Mouse (Mus musculus) left cerebral cortex, adult 11 months (tissue): ENCODE measurements around the gene Myh7.
"Not testable (repeated sequence)": the region's sequence is repeated elsewhere in the genome, so short reads cannot be mapped to it uniquely, and the experiment has no call there.

Source experiments
- DNase-seq: peaks from one replicate; pipeline ENCODE4 v3.0.0; 2022; ENCODE audit warnings: low spot score

The Myh7 gene

GRCm38 (mm10) chr14:54967874-54968273 lies 26.6 kb downstream of the Myh7 start:
- no peak for DNase-seq

GRCm38 (mm10) chr14:54966320-54966977 lies 28.0 kb downstream of the Myh7 start, which contains the start of gene Myh6:
Gene Myh6, minus strand, starts transcription at chr14:54966927.
- no peak for DNase-seq

GRCm38 (mm10) chr14:54965631-54966030 lies 28.8 kb downstream of the Myh7 start:
- DNase-seq = no peak

- no peak for DNase-seq
Measured at GRCm38 (mm10) chr14:54965044-54965443, 29.4 kb downstream of the Myh7 start.

GRCm38 (mm10) chr14:54963727-54964126 lies 30.7 kb downstream of the Myh7 start:
- DNase-seq = no peak

GRCm38 (mm10) chr14:54962714-54963113 lies 31.7 kb downstream of the Myh7 start:
- no peak for DNase-seq

- DNase-seq = no peak
Measured at GRCm38 (mm10) chr14:54961487-54961886, 32.9 kb downstream of the Myh7 start.

GRCm38 (mm10) chr14:54960769-54961168 lies 33.7 kb downstream of the Myh7 start:
- no peak for DNase-seq

- DNase-seq = not testable (repeated sequence)
Measured at GRCm38 (mm10) chr14:54959853-54960613, 34.4 kb downstream of the Myh7 start.

GRCm38 (mm10) chr14:54959197-54959596 lies 35.2 kb downstream of the Myh7 start:
- DNase-seq = no peak

- no peak for DNase-seq
Measured at GRCm38 (mm10) chr14:54958503-54958902, 35.9 kb downstream of the Myh7 start.

- no peak for DNase-seq
Measured at GRCm38 (mm10) chr14:54956533-54956932, 37.9 kb downstream of the Myh7 start.

- no peak for DNase-seq
Measured at GRCm38 (mm10) chr14:54955481-54955880, 38.9 kb downstream of the Myh7 start.

- no peak for DNase-seq
Measured at GRCm38 (mm10) chr14:54954474-54954873, 40.0 kb downstream of the Myh7 start.

GRCm38 (mm10) chr14:54953664-54954206 lies 40.7 kb downstream of the Myh7 start:
- DNase-seq = no peak

- no peak for DNase-seq
Measured at GRCm38 (mm10) chr14:54951587-54951986, 42.8 kb downstream of the Myh7 start.

- no peak for DNase-seq
Measured at GRCm38 (mm10) chr14:54950493-54950892, 43.9 kb downstream of the Myh7 start.

- no peak for DNase-seq
Measured at GRCm38 (mm10) chr14:54948781-54949180, 45.6 kb downstream of the Myh7 start.

- not testable (repeated sequence) for DNase-seq
Measured at GRCm38 (mm10) chr14:54947008-54947407, 47.4 kb downstream of the Myh7 start.

- no peak for DNase-seq
Measured at GRCm38 (mm10) chr14:54945975-54946704, 48.3 kb downstream of the Myh7 start.

- no peak for DNase-seq
Measured at GRCm38 (mm10) chr14:54944939-54945338, 49.5 kb downstream of the Myh7 start.

GRCm38 (mm10) chr14:54943971-54944370 lies 50.5 kb downstream of the Myh7 start:
- DNase-seq = no peak
